Mouse (Mus musculus): Measurements from ENCODE around the gene Cyb5rl.

Cyb5rl gene

DNA sequence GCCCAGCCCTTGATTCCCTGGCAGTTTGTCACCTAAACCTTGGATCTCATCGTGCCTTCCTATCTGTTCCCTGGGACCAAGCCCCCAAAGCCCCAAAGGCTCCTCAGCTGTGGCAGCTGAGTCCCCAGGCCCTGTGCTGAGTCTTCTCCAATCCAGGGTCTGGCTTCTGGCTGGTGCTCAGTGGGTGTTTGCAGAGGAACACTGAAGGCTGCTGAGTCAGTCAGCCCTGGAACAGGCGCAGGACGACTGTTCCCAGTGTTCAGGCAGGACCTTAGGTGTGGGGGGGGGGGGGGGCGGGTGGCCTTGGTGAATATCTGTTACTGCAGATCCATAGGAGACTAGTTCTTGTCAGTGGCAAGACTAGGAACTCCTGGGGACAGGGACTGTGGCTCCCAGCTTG lies 14.9 kb upstream of the Cyb5rl start:
- no peak for TF ChIP-seq POU5F1 (IDR thresholded peaks at IDR 0.05; ENCODE audit: borderline replicate concordance, low read length)
- no peak for TF ChIP-seq CTCF (conservative IDR thresholded peaks at IDR 0.05; ENCODE audit: low read length)
- TF ChIP-seq NANOG (IDR thresholded peaks at IDR 0.05; ENCODE audit: borderline replicate concordance, low read length): no peak
- Histone ChIP-seq H3K9me3 (ENCODE audit: low read length) (no peaks in the 10 kb centered on the region), H3K36me3 (ENCODE audit: insufficient read depth, low read length) (peaks cover 33% of the 10 kb centered on the region), H3K27me3 (ENCODE audit: insufficient read depth, low read length) (no peaks in the 10 kb centered on the region), H3K4me1 (replicated peaks; ENCODE audit: low read depth, low read length) (peaks cover 9% of the 10 kb centered on the region; the same call in 1 of the 2 replicates), H3K4me3 (replicated peaks; ENCODE audit: low read length) (no peak overlapping the region)

GRCm38 (mm10) chr4:107052962-107053553 lies 13.7 kb upstream of the Cyb5rl start:
- TF ChIP-seq CTCF (conservative IDR thresholded peaks at IDR 0.05; ENCODE audit: low read length) (no peak), POU5F1 (IDR thresholded peaks at IDR 0.05; ENCODE audit: borderline replicate concordance, low read length) (no peak), NANOG (IDR thresholded peaks at IDR 0.05; ENCODE audit: borderline replicate concordance, low read length) (no peak)

GRCm38 (mm10) chr4:107056088-107056487 lies 10.7 kb upstream of the Cyb5rl start:
- Histone ChIP-seq H3K4me3 (replicated peaks; ENCODE audit: low read length) (no peak overlapping the region), H3K36me3 (ENCODE audit: insufficient read depth, low read length) (peaks cover 55% of the 10 kb centered on the region), H3K27me3 (ENCODE audit: insufficient read depth, low read length) (no peaks in the 10 kb centered on the region), H3K4me1 (replicated peaks; ENCODE audit: low read depth, low read length) (peaks cover 13% of the 10 kb centered on the region; the same call in 1 of the 2 replicates), H3K9me3 (ENCODE audit: low read length) (no peaks in the 10 kb centered on the region)
- TF ChIP-seq NANOG (IDR thresholded peaks at IDR 0.05; ENCODE audit: borderline replicate concordance, low read length) (no peak), POU5F1 (IDR thresholded peaks at IDR 0.05; ENCODE audit: borderline replicate concordance, low read length) (no peak), CTCF (conservative IDR thresholded peaks at IDR 0.05; ENCODE audit: low read length) (no peak)

More at GRCm38 (mm10) chr4:107052962-107053553, 13.7 kb upstream of the Cyb5rl start:
- no peak overlapping the region for H3K4me3 ChIP-seq (replicated peaks; ENCODE audit: low read length)
- H3K27me3 ChIP-seq (ENCODE audit: insufficient read depth, low read length): no peaks in the 10 kb centered on the region
- peaks cover 13% of the 10 kb centered on the region; the same call in 1 of the 2 replicates for H3K4me1 ChIP-seq (replicated peaks; ENCODE audit: low read depth, low read length)
- H3K36me3 ChIP-seq (ENCODE audit: insufficient read depth, low read length): peaks cover 33% of the 10 kb centered on the region
- H3K9me3 ChIP-seq (ENCODE audit: low read length): no peaks in the 10 kb centered on the region

- Histone ChIP-seq H3K36me3 (ENCODE audit: insufficient read depth, low read length) (peaks cover 78% of the 10 kb centered on the region), H3K4me1 (replicated peaks; ENCODE audit: low read depth, low read length) (peaks cover 8% of the 10 kb centered on the region; the same call in 1 of the 2 replicates), H3K4me3 (replicated peaks; ENCODE audit: low read length) (no peak overlapping the region), H3K27me3 (ENCODE audit: insufficient read depth, low read length) (no peaks in the 10 kb centered on the region), H3K9me3 (ENCODE audit: low read length) (no peaks in the 10 kb centered on the region)
- no peak for TF ChIP-seq NANOG (IDR thresholded peaks at IDR 0.05; ENCODE audit: borderline replicate concordance, low read length)
- TF ChIP-seq CTCF (conservative IDR thresholded peaks at IDR 0.05; ENCODE audit: low read length): no peak
- no peak for TF ChIP-seq POU5F1 (IDR thresholded peaks at IDR 0.05; ENCODE audit: borderline replicate concordance, low read length)
Measured at GRCm38 (mm10) chr4:107058346-107058745, 8.4 kb upstream of the Cyb5rl start.

DNA sequence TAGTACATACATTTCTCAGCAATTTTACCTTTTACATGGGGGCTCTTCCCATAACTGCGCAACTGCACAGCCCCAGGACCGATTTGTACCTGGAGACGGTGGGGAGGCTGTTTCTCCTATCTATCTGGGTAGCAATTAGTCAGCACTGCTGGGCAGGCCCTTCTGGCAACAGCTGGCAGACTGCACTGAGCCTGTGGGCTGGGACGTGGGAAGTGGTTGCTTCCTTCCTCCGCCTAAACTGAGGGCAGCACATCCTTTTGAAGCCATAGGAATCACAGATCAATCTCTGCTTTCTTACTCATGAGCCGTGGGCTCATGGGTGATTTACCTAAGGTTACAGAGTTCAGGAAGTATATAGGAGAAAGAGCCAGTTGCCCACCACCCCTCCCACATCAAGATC lies 8.0 kb upstream of the Cyb5rl start:
- H3K9me3 ChIP-seq (ENCODE audit: low read length): no peaks in the 10 kb centered on the region
- peaks cover 82% of the 10 kb centered on the region for H3K36me3 ChIP-seq (ENCODE audit: insufficient read depth, low read length)
- H3K27me3 ChIP-seq (ENCODE audit: insufficient read depth, low read length): no peaks in the 10 kb centered on the region
- no peak overlapping the region for H3K4me3 ChIP-seq (replicated peaks; ENCODE audit: low read length)
- peaks cover 8% of the 10 kb centered on the region; the same call in 1 of the 2 replicates for H3K4me1 ChIP-seq (replicated peaks; ENCODE audit: low read depth, low read length)
- no peak for TF ChIP-seq CTCF (conservative IDR thresholded peaks at IDR 0.05; ENCODE audit: low read length)
- no peak for TF ChIP-seq NANOG (IDR thresholded peaks at IDR 0.05; ENCODE audit: borderline replicate concordance, low read length)
- no peak for TF ChIP-seq POU5F1 (IDR thresholded peaks at IDR 0.05; ENCODE audit: borderline replicate concordance, low read length)

DNA sequence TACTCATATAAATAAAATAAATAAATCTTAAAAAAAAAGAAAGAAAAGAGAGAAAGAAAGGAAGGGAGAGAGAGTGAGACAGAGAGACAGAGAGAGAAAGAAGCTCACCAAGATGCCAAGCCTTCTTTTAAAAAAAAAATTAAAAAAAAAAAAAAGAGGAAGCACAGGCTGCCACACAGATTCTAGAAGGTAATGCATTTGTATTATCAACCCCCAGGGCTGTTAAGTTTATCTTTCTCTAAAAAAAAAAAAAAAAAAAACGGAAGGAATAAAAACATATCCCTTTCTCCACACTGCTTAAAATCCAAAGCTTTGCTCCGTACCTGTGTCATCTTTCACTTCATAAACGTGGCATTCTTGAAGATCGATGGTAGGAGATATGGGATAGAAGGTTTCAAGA lies 5.2 kb upstream of the Cyb5rl start:
- H3K4me1 ChIP-seq (replicated peaks; ENCODE audit: low read depth, low read length): peaks cover 17% of the 10 kb centered on the region
- peaks cover 91% of the 10 kb centered on the region for H3K36me3 ChIP-seq (ENCODE audit: insufficient read depth, low read length)
- TF ChIP-seq NANOG (IDR thresholded peaks at IDR 0.05; ENCODE audit: borderline replicate concordance, low read length): no peak
- TF ChIP-seq CTCF (conservative IDR thresholded peaks at IDR 0.05; ENCODE audit: low read length): no peak
- no peak for TF ChIP-seq POU5F1 (IDR thresholded peaks at IDR 0.05; ENCODE audit: borderline replicate concordance, low read length)
- H3K9me3 ChIP-seq (ENCODE audit: low read length): no peaks in the 10 kb centered on the region
- H3K4me3 ChIP-seq (replicated peaks; ENCODE audit: low read length): no peak overlapping the region
- H3K27me3 ChIP-seq (ENCODE audit: insufficient read depth, low read length): no peaks in the 10 kb centered on the region

- no peak for TF ChIP-seq NANOG (IDR thresholded peaks at IDR 0.05; ENCODE audit: borderline replicate concordance, low read length)
- no peak for TF ChIP-seq CTCF (conservative IDR thresholded peaks at IDR 0.05; ENCODE audit: low read length)
- TF ChIP-seq POU5F1 (IDR thresholded peaks at IDR 0.05; ENCODE audit: borderline replicate concordance, low read length): no peak
- Histone ChIP-seq H3K36me3 (ENCODE audit: insufficient read depth, low read length) (peaks cover 74% of the 10 kb centered on the region), H3K4me1 (replicated peaks; ENCODE audit: low read depth, low read length) (peaks cover 21% of the 10 kb centered on the region), H3K9me3 (ENCODE audit: low read length) (no peaks in the 10 kb centered on the region), H3K27me3 (ENCODE audit: insufficient read depth, low read length) (no peaks in the 10 kb centered on the region), H3K4me3 (replicated peaks; ENCODE audit: low read length) (no peak overlapping the region)
Measured at GRCm38 (mm10) chr4:107063214-107063613, 3.6 kb upstream of the Cyb5rl start.

DNA sequence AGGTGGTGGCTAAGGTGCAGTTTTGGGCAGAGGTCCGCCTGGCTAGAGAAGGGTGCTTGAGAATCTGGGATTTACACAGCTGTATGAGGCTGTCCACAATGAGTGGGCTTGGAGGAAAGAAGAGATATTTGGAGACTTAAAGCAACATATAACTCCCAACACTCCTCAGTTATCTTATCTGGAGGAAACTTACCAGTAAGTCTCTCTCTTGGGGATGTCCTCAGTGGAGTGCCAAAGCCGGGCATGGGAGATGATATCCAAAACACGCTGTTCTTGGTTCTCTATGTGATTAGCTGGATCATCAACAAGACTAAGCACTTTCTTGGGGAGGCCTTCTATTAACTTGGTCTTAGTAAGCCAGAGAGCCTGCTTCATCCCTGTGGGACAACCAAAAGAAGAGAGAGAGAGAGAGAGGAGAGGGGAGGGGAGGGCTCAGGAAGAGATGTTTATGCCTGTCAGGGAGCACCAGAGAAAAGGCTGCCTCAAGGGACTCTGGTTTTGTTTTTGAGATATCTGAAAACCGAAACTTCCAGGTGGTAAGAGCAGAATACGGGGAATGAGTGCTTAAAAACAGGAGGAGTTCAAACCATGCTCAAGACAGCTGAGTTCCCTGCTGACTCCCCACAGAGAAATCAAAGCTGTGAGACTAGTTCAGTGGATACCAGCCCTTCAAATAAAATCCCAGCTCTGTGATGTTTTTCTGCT lies 2.2 kb upstream of the Cyb5rl start:
- H3K4me3 ChIP-seq (replicated peaks; ENCODE audit: low read length): no peak overlapping the region
- peaks cover 30% of the 10 kb centered on the region for H3K4me1 ChIP-seq (replicated peaks; ENCODE audit: low read depth, low read length)
- peaks cover 61% of the 10 kb centered on the region for H3K36me3 ChIP-seq (ENCODE audit: insufficient read depth, low read length)
- no peaks in the 10 kb centered on the region for H3K9me3 ChIP-seq (ENCODE audit: low read length)
- H3K27me3 ChIP-seq (ENCODE audit: insufficient read depth, low read length): no peaks in the 10 kb centered on the region
- TF ChIP-seq NANOG (IDR thresholded peaks at IDR 0.05; ENCODE audit: borderline replicate concordance, low read length): no peak
- TF ChIP-seq POU5F1 (IDR thresholded peaks at IDR 0.05; ENCODE audit: borderline replicate concordance, low read length): no peak
- no peak for TF ChIP-seq CTCF (conservative IDR thresholded peaks at IDR 0.05; ENCODE audit: low read length)
